Mouse (Mus musculus): ENCODE measurements around the gene Mbnl2. TPM values are rescaled to one million over a fixed set of nuclear protein-coding genes. Genes with fewer than 3 reads are reported as not detected.

Gene Mbnl2
- polyA plus RNA-seq, 1 experiment from 2014 or later = 94.4 TPM

DNA sequence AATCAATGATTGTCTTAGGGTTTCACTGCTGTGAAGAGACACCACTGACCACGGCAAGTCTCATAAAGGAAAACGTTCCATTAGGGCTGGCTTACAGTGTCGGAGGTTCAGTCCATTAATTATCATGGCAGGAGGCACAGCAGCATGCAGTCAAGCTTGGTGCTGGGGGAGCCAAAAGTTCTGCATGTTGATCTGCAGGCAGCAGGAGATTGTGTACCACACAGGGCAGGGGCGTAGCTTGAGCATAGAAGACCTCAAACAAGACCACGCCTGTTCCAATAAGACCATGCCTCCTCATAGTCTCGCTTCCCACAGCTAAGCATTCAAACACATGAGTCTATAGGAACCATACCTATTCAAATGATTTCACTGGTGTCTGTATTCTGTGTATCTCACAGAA, 85.7 kb downstream of the Mbnl2 start:
- H3K27me3 ChIP-seq (replicated peaks; ENCODE audit: control insufficient read depth, insufficient read depth, low read length) = no peaks in the 10 kb centered on the region
- 71% methylated on average over 6 of the region's 6 CpGs for WGBS
- TF ChIP-seq CTCF (IDR thresholded peaks at IDR 0.05; ENCODE audit: low read depth) = no peak
- no peaks in the 10 kb centered on the region for H3K9me3 ChIP-seq (ENCODE audit: control insufficient read depth)
- 0 out of 2 replicates have a peak, but pooled peaks cover 3% of the 10 kb centered on the region for H3K36me3 ChIP-seq (ENCODE audit: control insufficient read depth, insufficient read depth)
- no peak overlapping the region for H3K4me2 ChIP-seq (replicated peaks; ENCODE audit: low read depth)
- H3K27ac ChIP-seq (ENCODE audit: low read depth, low read length) = no peak overlapping the region
- H3K4me1 ChIP-seq (replicated peaks; ENCODE audit: control insufficient read depth, insufficient read depth, low read length) = peaks cover 6% of the 10 kb centered on the region; the same call in 1 of the 2 replicates
- no peak overlapping the region for H3K9ac ChIP-seq (ENCODE audit: low read depth, low read length)
- no peak overlapping the region for H3K4me3 ChIP-seq (ENCODE audit: low read depth, low read length)
- no peak for ATAC-seq

DNA sequence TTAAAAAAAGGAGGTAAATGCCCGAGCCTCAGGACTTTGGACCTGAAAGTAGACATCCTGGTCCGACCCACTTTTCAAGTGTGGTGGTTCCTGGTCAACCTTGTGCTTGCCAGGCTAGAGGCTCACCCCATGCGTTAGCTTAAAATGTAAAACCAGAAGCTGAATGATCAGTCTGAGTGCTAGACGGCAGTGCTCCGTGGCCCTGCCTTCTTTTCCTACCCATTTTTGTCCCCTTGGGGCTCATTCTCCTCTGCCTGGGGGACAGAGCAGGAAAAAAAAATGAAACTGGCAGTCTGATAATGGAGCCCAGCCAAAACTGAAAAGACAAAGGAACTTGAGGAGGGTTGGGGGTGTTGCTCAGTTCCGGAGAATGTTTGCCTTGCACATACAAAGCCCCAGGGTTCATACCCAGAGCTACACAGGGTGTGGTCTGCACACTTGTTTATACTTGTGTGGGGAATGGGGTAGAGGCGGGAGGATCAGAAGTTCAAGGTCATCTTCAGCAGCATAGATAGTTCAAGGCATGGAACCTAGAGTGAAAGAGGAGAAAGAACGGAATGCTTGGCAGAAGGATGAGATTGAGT, 87.0 kb downstream of the Mbnl2 start:
- Histone ChIP-seq H3K4me2 (replicated peaks; ENCODE audit: low read depth) (no peak overlapping the region), H3K27ac (ENCODE audit: low read depth, low read length) (0 out of 2 replicates have a peak overlapping the region, but pooled peaks have one; percentile 35), H3K4me3 (ENCODE audit: low read depth, low read length) (no peak overlapping the region), H3K9me3 (ENCODE audit: control insufficient read depth) (no peaks in the 10 kb centered on the region), H3K27me3 (replicated peaks; ENCODE audit: control insufficient read depth, insufficient read depth, low read length) (no peaks in the 10 kb centered on the region), H3K36me3 (ENCODE audit: control insufficient read depth, insufficient read depth) (0 out of 2 replicates have a peak, but pooled peaks cover 3% of the 10 kb centered on the region), H3K9ac (ENCODE audit: low read depth, low read length) (no peak overlapping the region), H3K4me1 (replicated peaks; ENCODE audit: control insufficient read depth, insufficient read depth, low read length) (peaks cover 8% of the 10 kb centered on the region; the same call in 1 of the 2 replicates)
- ATAC-seq = no peak
- WGBS = 40% methylated on average over 8 of the region's 8 CpGs
- TF ChIP-seq CTCF (IDR thresholded peaks at IDR 0.05; ENCODE audit: low read depth) = no peak

DNA sequence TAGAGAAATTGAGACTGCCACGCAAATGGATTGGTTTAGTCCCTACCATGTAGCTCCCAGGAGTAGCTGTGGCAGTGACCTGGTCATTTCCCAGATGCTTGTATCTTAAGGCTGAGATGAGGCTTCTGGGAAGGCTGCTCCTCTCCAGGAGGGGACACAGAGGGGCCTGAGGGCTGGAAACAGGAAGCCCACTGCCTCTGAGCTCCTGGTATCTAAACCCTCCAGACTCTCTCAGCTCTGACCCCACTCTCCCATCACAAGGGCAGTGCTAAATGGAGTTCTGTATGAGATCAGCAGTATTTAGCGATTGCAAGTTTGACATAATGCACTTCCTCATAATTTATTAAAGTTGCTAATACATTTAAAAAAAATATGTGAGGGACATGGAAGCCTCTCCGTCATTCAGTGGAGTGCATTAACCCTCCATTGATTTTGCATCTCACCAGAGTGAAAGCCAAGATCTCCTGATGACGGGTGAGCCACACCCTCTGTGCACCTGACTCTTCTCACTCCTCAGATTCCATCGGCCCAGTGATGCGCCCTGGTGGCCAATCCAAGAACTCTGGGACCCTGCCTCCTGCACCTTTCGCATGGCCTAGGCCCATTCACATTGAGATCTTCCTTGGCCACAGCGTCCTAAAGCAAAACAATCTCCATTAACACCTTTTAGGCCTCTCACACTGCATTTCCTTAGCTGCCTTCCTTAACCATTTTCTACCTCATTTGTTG, 87.8 kb downstream of the Mbnl2 start:
- no peaks in the 10 kb centered on the region for H3K9me3 ChIP-seq (ENCODE audit: control insufficient read depth)
- no peak overlapping the region for H3K4me2 ChIP-seq (replicated peaks; ENCODE audit: low read depth)
- 59% methylated on average over 8 of the region's 8 CpGs for WGBS
- TF ChIP-seq CTCF (IDR thresholded peaks at IDR 0.05; ENCODE audit: low read depth) = peak; percentile 77
- H3K4me3 ChIP-seq (ENCODE audit: low read depth, low read length) = no peak overlapping the region
- H3K27me3 ChIP-seq (replicated peaks; ENCODE audit: control insufficient read depth, insufficient read depth, low read length) = no peaks in the 10 kb centered on the region
- no peak overlapping the region for H3K27ac ChIP-seq (ENCODE audit: low read depth, low read length)
- no peak overlapping the region for H3K9ac ChIP-seq (ENCODE audit: low read depth, low read length)
- peaks cover 11% of the 10 kb centered on the region for H3K4me1 ChIP-seq (replicated peaks; ENCODE audit: control insufficient read depth, insufficient read depth, low read length)
- 0 out of 2 replicates have a peak, but pooled peaks cover 3% of the 10 kb centered on the region for H3K36me3 ChIP-seq (ENCODE audit: control insufficient read depth, insufficient read depth)
- peak; percentile 64 for ATAC-seq

DNA sequence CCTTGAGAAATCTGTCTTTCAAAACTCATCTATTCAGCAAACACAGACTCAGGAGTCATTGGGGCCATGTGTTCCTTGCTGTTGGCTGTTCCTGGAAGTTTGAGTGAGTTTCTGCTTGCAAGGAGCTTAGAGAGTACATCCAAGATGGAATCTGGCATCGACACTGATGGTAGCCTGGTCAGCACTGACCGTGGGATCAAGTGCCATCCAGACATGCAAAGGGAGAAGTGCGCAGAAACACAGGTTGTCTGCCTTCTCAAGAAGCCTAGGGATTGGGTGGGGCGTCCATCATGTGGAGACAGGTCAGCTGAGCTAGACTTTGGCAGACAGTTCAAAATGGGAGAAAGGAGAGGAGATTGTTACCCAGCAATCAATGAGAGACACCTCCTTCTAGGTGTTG, 89.6 kb downstream of the Mbnl2 start:
- Histone ChIP-seq H3K27ac (ENCODE audit: low read depth, low read length) (no peak overlapping the region), H3K4me1 (replicated peaks; ENCODE audit: control insufficient read depth, insufficient read depth, low read length) (peaks cover 21% of the 10 kb centered on the region), H3K9ac (ENCODE audit: low read depth, low read length) (no peak overlapping the region), H3K4me3 (ENCODE audit: low read depth, low read length) (no peak overlapping the region), H3K4me2 (replicated peaks; ENCODE audit: low read depth) (no peak overlapping the region), H3K27me3 (replicated peaks; ENCODE audit: control insufficient read depth, insufficient read depth, low read length) (no peaks in the 10 kb centered on the region), H3K36me3 (ENCODE audit: control insufficient read depth, insufficient read depth) (no peaks in the 10 kb centered on the region), H3K9me3 (ENCODE audit: control insufficient read depth) (no peaks in the 10 kb centered on the region)
- no peak for ATAC-seq
- TF ChIP-seq CTCF (IDR thresholded peaks at IDR 0.05; ENCODE audit: low read depth) = no peak
- 97% methylated on average over 4 of the region's 4 CpGs for WGBS

DNA sequence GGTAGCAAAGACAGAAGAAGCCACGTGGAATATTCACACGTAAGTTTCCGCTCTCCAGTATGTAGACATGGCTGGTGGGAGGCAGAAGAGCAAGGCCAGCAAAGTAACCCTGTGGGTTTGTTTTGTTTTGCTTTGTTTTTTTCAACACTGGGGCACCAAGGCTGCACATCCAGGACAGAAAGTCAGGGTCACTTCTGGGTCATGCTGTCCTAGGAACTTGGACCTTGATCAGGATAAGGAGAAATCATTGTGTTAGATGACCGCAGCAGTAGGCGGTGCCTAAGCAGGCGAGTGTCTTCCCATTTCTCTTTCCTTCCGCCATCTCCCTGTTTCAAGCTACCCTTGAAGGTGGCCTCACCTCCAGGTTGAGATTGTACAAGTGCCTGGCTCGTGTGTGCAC, 91.5 kb downstream of the Mbnl2 start:
- no peak for ATAC-seq
- 74% methylated on average over 8 of the region's 8 CpGs for WGBS
- Histone ChIP-seq H3K4me2 (replicated peaks; ENCODE audit: low read depth) (no peak overlapping the region), H3K27ac (ENCODE audit: low read depth, low read length) (no peak overlapping the region), H3K9ac (ENCODE audit: low read depth, low read length) (no peak overlapping the region), H3K4me1 (replicated peaks; ENCODE audit: control insufficient read depth, insufficient read depth, low read length) (peaks cover 31% of the 10 kb centered on the region), H3K27me3 (replicated peaks; ENCODE audit: control insufficient read depth, insufficient read depth, low read length) (no peaks in the 10 kb centered on the region), H3K4me3 (ENCODE audit: low read depth, low read length) (no peak overlapping the region), H3K9me3 (ENCODE audit: control insufficient read depth) (no peaks in the 10 kb centered on the region), H3K36me3 (ENCODE audit: control insufficient read depth, insufficient read depth) (no peaks in the 10 kb centered on the region)
- no peak for TF ChIP-seq CTCF (IDR thresholded peaks at IDR 0.05; ENCODE audit: low read depth)

DNA sequence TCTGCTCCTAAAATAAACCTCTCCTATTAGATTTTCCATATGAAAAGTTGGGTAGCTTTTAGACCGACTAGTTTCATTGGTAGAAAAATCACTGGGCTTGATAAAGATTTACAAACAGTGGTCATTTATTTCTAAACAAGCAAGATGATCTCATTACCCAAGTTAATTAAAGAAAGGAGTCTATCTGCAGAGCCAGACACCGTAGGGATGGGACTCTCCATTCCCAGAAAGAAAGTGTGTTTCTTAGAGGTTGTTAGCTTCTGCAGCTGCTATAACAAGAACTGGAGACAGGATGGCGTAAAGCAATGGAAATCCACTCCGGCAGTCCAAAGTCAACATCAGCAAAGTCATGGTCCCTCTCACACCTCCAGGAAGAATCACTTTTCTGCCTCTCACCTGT, 92.1 kb downstream of the Mbnl2 start:
- H3K4me2 ChIP-seq (replicated peaks; ENCODE audit: low read depth) = no peak overlapping the region
- peaks cover 29% of the 10 kb centered on the region for H3K4me1 ChIP-seq (replicated peaks; ENCODE audit: control insufficient read depth, insufficient read depth, low read length)
- 54% methylated on average over 4 of the region's 4 CpGs for WGBS
- no peak overlapping the region for H3K4me3 ChIP-seq (ENCODE audit: low read depth, low read length)
- H3K9me3 ChIP-seq (ENCODE audit: control insufficient read depth) = no peaks in the 10 kb centered on the region
- ATAC-seq = no peak
- H3K36me3 ChIP-seq (ENCODE audit: control insufficient read depth, insufficient read depth) = no peaks in the 10 kb centered on the region
- peak overlapping the region; percentile 42; the same call in 1 of the 2 replicates for H3K27ac ChIP-seq (ENCODE audit: low read depth, low read length)
- no peaks in the 10 kb centered on the region for H3K27me3 ChIP-seq (replicated peaks; ENCODE audit: control insufficient read depth, insufficient read depth, low read length)
- no peak overlapping the region for H3K9ac ChIP-seq (ENCODE audit: low read depth, low read length)
- no peak for TF ChIP-seq CTCF (IDR thresholded peaks at IDR 0.05; ENCODE audit: low read depth)

Measured in intestine, postnatal 0 days (tissue).